Mouse (Mus musculus) adrenal gland, postnatal 36 days (tissue): ENCODE measurements around the gene Wdr35. TPM values are rescaled to one million over a fixed set of nuclear protein-coding genes. Genes with fewer than 3 reads are reported as not detected.

Experiments used
- DNase-seq, 2 experiments: peaks; one replicate each; pipeline ENCODE4 v3.0.0; 2021; ENCODE audit warnings: mixed read lengths in 1 of 2
- long read RNA-seq, 2 experiments: library from polyadenylated mRNA; stranded (forward); transcript quantifications; one replicate each; pipeline ENCODE4 v2.0.0; 2021; ENCODE audit warnings: borderline sequencing depth in 2 of 2
- total RNA-seq, 2 experiments: library from RNA; stranded (reverse); gene quantifications; 2 replicates each; pipeline ENCODE4 v1.2.3; 2021

Gene Wdr35
- 10 to 100 TPM; 15.4 to 16.5 TPM for total RNA-seq
- long read RNA-seq, experiment 1, full-length matches to known transcripts: 1 of 5 reads
- long read RNA-seq, experiment 1, partial matches to known transcripts: 2 of 5 reads
- long read RNA-seq, experiment 1, other reads (novel, unspliced or antisense): 2 of 5 reads
- long read RNA-seq, experiment 2, full-length matches to known transcripts: 2 of 2 reads
- long read RNA-seq, experiment 2, partial matches to known transcripts: 0 of 2 reads
- long read RNA-seq, experiment 2, other reads (novel, unspliced or antisense): 0 of 2 reads

DNA sequence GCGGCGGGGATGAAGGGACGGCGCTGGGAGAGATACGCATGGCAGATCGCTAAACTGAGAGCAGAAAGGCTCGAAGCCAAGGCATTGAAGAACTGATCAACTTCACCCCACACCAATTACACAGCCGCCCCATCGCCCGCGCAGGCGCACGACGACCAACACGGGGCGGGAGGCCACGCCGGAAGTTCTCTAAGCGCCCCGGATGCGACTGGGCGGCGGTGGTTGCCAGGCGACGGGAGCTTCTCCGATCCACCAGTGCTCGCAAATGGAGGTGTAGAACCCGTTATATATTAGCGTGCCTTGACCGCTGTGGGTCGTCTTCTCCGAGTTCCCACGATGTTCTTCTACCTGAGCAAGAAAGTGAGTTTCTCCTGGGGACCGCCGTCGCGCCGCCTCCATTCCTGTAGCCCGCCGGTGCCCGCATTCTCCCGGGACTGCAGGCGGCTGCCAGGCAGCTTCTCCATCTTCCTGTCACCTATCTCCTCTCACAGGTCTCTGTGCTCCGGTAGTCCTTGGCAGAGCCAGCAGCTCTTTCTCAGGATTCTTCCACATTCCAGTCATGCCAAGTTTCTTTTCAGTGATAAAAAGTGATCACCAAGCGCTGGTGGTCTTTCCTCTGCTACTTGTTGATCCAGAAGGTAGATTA, at the start of gene Wdr35:
Gene Wdr35, plus strand, starts transcription at position 73 of the 646 bp plus-strand sequence.
- DNase-seq: peak; percentile 94 to 95

- DNase-seq: no peak
These were observed 46.0 kb upstream of the Wdr35 start for GRCm38 (mm10) chr12:8927652-8928051.

DNA sequence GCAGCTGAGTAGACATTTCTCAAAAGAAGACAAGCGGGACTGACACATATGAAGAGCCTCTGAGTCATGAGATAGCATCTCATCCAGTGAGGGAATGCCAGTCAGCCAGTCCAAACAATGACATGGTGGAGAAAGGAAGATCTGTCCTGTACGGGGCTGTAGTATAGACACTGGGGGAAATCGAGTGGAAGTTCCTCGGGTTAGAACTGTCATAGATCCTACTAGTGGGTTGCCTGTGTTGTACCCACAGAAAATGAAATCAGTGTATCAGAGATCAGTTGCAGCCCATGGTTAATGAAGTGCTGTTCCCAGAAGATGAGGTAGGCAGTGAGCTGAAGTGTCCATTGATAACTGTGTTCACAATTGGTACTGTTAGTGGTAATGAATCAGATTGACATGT, 44.9 kb upstream of the Wdr35 start:
- DNase-seq: no peak

DNA sequence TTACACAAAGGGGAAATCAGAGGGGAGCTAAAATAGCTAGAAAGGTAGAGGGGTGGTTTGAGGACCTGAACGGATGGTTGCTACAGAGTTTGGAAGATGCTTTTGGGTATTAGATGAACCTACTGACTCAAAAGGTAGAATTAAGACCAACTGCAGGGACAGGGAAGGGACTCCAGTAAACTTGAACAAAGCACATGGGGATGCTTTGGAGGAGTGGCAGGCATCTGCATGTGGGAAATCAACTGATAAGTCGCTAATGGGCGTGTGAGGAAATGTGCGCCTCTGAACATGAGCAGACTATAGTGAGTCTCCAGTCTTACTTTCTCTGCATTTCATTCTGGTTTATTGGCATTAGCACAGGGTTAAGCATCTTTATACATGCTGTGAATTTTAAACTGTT, 42.6 kb upstream of the Wdr35 start:
- DNase-seq: no peak

- DNase-seq: peak; percentile 75 to 81
These were observed 38.3 kb upstream of the Wdr35 start for GRCm38 (mm10) chr12:8935349-8935748.

GRCm38 (mm10) chr12:8936210-8936609, 37.5 kb upstream of the Wdr35 start:
- DNase-seq: peak; percentile 34 to 49

- no peak for DNase-seq
These were observed 34.2 kb upstream of the Wdr35 start for GRCm38 (mm10) chr12:8939490-8939889.

DNA sequence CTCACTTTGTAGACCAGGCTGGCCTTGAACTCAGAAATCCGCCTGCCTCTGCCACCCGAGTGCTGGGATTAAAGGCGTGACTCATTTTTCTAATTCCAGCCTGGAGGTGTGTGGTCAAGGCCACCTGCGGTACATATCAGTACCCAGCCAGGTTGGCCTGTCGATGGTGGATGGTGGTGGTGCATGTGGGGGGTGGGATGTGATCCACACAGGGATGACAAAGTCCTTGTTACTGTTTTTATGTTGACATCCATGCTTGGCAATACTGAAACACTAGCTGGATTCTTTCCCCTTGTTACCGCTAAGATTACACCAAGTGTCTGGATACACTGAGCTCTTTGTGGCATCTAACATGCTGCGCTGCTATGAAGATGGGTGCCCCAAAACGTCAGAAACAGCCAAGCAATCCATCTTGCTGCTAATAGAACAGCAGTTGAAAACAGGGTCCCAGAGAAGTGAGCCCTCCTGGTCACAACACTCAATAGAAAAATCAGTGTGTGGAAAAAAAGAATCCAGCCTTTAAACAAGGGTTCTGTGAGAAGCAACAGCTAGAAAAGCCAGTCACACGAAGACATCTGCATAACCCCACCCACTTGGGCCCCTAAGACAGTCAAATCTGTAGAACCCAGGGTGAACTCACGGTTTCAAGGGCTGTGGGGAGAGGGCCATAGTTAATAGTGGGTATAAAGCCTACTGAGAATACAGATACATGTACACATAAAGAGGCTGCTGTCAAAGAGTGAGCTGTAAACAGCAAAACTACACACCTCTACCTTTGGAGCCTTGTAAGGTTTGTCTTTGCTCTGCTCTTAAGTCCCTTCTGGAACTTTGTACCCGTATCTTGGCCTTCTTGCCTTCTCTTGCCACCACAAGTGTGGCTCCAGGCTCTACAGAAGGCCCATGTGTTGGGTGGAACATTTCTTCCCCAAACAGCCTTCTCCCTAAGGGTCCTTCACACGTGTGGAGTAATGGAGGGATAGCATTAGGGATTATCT, 33.4 kb upstream of the Wdr35 start:
- DNase-seq: no peak

DNA sequence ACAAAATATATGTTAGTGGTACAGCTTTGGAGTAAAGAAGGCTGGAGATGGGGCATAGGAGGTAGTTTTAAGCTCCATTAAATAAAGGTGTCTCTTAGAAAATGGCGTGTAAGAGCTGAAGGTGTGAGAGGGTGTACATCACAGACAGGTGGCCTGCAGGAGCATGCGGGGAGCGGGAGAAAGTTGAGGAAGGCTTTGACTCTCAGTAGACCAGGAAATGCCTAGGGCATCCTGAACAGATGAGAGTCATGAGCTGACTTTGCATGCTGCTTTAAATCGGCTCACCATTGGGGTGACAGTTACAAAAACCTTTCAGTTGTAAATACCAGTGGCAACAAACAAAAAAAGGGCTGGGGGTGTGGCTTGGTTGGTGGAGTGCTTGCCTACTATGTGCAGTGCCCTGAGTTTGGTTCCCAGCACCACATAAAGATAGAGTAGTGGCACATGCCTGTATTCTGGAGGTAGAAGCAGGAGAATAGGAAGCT, 32.5 kb upstream of the Wdr35 start:
- DNase-seq: no peak

DNA sequence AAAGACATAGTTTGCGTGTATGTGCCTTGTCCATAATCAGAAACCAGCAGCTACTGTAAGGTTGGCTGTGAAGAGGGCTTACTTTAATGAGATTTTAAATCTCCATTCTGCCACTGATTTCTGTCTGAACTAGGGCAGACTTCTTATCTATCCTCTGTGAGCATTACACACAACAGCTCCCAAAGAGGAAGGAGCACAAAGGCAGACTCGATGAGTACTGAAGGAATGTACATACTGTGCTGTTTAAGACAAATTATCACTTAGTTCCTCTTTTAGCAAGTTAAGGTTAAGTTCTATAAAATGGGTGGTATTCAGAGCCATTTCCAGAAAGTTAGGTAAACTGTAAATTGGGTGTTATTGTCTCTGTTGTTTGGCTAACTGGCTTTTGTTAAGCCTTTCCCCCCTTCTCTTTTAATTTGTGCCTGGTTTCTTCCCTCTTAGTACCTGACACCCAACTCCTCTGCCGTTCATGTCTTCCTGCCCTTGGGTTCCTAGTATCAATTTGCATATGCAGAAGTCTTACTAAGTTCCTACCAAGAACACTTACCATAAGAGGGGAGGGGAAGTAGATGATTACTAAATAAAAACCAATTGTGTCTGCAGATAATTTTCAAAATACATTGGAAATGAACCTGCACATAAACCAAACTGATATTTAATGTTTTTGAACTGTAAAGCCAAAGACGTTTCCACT, 31.8 kb upstream of the Wdr35 start:
- DNase-seq: no peak

DNA sequence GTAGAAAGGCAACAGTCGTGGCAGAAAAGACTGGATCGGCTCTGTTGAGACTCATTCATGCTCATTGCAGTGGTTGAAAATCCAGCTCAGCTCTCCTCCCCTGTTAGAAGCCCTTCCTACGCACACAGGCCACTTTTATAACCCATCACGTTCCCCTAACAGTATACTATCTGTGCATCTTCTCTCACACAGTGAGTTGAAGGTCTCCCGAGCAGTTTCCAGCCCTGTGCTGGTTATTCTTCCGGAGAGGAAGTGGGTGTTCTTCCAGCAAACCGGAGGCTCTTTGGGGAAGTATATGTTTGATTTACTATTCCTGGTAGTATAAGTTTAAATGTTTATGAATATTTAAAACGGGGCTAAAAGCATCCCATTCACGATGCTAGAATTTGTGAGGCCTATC, 26.5 kb upstream of the Wdr35 start:
- DNase-seq: no peak

DNA sequence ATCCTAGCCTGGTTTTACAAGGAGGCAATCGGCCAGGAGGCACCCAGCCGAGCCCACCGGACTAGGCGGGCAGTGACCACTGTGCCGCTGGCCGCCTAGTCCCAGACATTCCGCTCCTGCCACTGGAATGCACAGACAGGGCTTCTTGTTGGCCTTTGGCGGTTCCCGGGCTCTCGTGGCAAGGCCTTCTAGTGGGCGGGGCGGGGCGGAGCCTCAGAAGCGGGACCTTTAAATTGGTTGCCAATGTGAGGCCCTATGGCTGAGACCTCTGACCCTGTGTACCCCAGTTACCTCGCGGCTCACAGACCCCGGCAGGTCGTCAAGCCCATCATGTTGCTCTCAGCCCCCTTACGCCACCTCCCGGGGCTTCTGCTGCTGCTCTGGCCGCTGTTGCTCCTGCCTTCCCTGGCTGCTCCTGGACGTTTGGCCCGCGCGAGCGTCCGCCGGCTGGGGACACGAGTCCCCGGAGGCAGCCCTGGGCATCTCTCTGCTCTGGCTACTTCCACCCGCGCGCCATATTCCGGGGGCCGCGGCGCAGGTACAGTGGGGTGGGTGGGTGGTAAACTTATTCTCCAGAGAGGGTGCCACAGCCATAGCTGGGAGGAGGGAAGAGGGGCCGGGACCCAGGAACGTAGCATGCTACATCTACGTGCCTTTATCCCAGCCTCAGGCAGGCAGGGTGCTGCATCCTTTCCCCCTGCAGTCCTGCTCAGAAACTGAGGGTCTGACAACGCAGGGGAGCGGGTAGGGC, 25.8 kb upstream of the Wdr35 start, which contains the start of gene Matn3:
Gene Matn3, plus strand, starts transcription at position 216 of the 751 bp plus-strand sequence.
- peak; percentile 89 to 91 for DNase-seq

DNA sequence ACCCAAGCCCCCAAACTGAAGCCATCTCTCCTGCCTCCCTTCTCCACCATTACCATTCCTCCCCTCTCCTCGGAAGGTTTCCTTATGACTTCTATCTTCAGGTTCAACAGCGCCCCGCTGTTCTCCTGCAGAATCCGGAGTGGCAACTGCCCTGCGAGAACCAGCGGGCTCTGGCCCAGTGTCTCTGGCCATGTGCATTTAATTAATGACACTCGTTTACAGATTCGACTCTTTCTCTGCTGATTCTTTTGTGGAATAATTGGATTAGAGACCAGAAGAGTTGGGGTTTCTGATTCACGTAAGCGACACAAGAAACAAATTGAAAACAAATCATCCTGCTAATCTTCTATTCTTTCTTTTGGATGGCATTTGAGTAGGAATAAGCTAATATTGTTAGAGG, 20.6 kb upstream of the Wdr35 start:
- no peak for DNase-seq

DNA sequence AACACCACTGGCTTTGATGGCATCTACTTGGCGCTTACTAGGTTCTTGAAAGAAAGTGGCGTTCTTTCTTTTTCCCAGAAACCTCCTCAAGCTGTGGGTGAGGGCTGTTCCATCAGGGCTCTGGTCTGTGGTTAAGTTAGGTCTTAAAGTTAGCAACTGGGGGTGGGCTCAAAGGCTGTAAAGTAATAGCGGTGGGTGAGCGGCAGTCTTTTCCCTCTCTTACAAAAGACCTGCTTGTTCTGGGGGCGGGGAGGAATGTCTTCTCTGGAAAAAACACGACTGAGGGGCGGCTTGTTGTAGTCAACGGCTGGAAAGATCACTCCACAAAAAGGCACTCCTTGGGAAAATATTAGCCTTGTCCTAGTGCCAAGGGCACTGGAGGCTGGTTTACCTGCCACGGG, 19.5 kb upstream of the Wdr35 start:
- DNase-seq: no peak

DNA sequence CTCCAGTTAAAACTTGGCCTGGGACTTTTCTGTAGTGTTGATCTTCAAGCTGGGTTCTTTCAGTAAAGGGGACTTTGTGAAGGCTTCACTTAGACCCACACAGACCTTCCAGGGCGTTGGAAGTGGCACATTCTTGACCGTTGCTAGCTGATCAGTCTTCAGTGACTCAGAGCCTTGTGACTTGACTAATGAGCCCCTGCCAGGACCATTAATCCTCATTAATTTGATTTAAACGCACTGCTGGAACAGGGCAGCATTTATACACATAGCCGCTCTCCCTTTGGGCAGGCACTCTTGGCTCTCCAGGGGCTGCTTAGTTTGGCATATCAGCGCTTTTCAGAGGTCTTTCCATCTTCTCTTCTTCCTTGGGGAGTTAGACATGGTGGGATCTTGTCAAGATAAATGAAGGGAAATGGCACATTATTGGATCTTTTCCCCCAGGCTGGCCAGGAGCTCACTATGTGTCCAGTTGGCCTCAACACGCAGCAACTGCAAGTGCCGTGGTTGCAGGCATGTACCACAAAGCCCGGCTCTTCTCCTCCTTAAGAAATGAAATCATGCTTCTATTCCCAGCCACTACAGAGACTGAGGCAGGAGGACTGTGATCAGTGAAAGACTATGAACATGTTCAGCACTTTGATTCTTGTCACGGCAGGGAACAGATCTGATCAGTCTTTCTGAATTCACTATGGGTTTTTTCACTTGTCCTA, 11.9 kb upstream of the Wdr35 start:
- DNase-seq: no peak

DNA sequence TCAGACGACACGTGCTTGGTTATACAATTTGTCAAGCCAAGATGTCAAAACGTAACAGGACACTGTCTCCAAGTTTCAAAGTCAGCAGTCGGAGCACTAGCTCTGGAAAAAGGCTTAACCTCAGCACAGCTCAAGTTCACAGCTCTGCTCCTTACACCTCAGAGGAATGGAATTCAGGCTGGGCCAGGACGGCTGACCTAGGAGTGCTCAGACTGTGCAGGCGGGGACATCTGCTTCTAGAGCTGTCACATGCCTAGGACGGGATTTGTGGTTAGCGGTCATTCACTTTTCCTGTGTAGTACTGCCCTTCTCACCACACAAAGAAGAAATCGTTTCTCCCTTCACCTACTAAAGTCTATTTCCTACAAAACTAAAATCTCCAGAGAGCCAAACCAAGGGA, 3.9 kb upstream of the Wdr35 start:
- peak; percentile 56 to 71 for DNase-seq

DNA sequence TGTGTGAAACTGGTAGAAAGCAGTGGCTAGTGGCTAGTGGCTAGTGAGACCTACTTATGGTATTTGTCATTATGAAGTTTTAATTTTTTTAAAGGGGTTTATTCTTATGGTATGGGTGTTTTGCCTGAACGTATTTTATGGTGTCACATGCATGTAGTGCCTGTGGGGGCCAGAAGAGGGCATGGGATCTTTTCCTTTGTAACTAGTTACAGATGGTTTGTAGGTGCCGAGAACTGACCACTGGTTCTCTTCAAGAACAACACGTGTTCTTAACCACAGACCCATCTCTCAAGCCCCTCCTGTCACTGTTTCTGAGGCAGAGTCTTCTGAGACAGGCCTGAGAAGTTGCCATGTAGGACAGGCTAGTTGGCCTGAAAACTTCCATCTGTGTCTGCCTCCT, 1.4 kb downstream of the Wdr35 start:
- DNase-seq: no peak

DNA sequence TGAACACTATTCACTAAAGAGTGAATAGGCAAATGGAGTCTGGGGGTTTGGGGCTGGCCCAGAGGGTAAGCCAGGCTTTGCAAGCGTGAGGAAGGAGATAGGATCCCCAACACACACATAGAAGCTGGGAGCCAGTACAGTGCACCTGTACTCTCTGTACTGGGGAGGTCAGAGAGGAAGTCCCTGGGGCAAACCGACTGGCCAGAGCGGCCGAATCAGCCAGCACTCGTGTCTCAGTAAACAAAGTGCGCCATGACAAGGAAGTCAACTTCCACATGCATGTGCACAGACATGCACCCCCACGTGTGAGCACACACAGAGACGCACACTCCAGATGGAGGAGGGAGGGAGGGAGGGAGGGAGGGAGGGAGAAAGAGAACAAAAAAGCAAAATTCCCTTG, 19.5 kb downstream of the Wdr35 start:
- no peak for DNase-seq

DNA sequence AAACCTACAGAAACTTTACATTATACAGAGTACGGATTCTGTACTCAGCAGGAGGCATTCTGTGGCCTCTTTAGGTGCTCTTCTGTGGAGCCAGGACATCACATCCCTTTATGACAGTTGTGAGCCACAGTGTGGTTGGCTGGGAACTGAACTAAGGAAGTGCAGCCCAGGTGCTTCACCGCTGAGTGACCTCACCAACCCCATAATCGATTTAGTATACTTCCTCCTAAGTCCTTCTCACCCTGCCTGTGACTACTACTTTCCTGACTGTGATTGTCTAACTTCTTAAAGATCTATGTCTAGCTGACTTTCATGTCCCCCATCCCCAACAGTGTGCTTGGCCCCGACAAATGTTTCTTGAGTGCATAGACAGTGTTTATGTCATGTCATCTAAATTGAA, 24.6 kb downstream of the Wdr35 start:
- no peak for DNase-seq

DNA sequence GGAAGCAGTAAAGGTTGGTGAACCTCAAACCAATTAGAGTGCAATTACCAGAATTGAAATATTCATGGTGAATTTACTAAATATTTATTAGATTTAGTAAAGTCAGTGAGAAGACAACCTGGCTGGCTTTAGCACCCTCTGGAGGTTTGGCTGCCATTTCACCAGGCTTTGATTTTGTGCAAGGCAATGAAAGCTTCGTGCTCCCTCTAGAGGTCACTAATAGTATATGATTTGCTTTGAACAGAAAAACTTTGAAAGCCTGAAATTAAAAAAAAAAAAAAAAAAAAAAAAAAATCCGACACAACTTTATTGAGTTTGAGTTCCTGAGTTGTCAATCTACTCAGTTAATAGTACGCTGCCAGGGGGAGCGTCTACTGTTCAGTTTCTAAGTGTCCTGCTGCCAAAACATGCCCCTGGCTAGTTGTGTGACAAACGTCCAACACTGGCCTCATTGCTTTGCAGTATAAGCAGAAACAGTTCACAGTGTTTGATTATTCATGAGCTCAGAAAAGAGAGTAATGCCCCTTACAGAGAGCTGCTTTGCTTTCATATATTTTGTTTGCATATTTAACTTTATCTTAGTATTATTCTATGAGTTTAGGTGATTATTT, 28.5 kb downstream of the Wdr35 start:
- peak; percentile 52 to 73 for DNase-seq
